18 mouse cellular contexts compared by ENCODE assay signal in genomic region chr12:36913364-36913763, GRCm38 (mm10).
DNase-seq lines count a peak whose midpoint lies in the region; ATAC-seq and TF ChIP-seq lines count a peak whose summit lies in the region.
"Had no signal": no experiment of that assay in that cellular context is flagged by ENCODE, and none has a peak within 500 bp of the region (broad histone marks: within the 10 kb centered on the region; RNA-seq: fewer than 3 reads in every experiment).

No protein-coding gene starts in this region.

- peaks cover 2% of the 10 kb centered on the region; the same call in 1 of the 2 replicates for H3K4me1 ChIP-seq in limb, embryonic 14.5 days (ENCODE audit: control insufficient read depth, insufficient read depth, low read length)
- peaks cover 8% of the 10 kb centered on the region; the same call in 1 of the 2 replicates for H3K4me1 ChIP-seq in limb, embryonic 10.5 days
- H3K4me1 ChIP-seq in forebrain, embryonic 14.5 days (ENCODE audit: control insufficient read depth, insufficient read depth, low read length): no peaks in the 10 kb centered on the region
- H3K4me1 ChIP-seq in midbrain, embryonic 16.5 days (ENCODE audit: control insufficient read depth, insufficient read depth, low read length): peaks cover 6% of the 10 kb centered on the region
- H3K4me1 ChIP-seq: embryonic facial prominence, embryonic 15.5 days; heart, embryonic 10.5 days; liver, embryonic 13.5 days had no signal

- no peak for TF ChIP-seq POLR2A in limb, embryonic 14.5 days (IDR thresholded peaks at IDR 0.05; ENCODE audit: borderline replicate concordance, extremely low read depth, insufficient read depth, insufficient read length)

- H3K4me2 ChIP-seq in limb, embryonic 14.5 days (replicated peaks; ENCODE audit: low read depth, low read length, severe bottlenecking): no peak overlapping the region
- no peak overlapping the region for H3K4me2 ChIP-seq in forebrain, embryonic 14.5 days (ENCODE audit: low read length)
- no peak overlapping the region for H3K4me2 ChIP-seq in midbrain, embryonic 16.5 days (ENCODE audit: low read length)
- H3K4me2 ChIP-seq: embryonic facial prominence, embryonic 15.5 days; liver, embryonic 13.5 days had no signal

- no peak for ATAC-seq in limb, embryonic 14.5 days (ENCODE audit: low FRiP score, low read depth)
- peak; percentile 83; the same call in 1 of the 2 replicates for ATAC-seq in forebrain, embryonic 14.5 days
- ATAC-seq in midbrain, embryonic 16.5 days: peak; percentile 85

- H3K27me3 ChIP-seq in limb, embryonic 14.5 days (ENCODE audit: control insufficient read depth, insufficient read depth, low read length): no peaks in the 10 kb centered on the region
- no peaks in the 10 kb centered on the region for H3K27me3 ChIP-seq in limb, embryonic 10.5 days (ENCODE audit: low read depth, poor library complexity, severe bottlenecking)
- no peaks in the 10 kb centered on the region for H3K27me3 ChIP-seq in forebrain, embryonic 14.5 days (replicated peaks; ENCODE audit: control insufficient read depth, insufficient read depth, low read length)
- H3K27me3 ChIP-seq in midbrain, embryonic 16.5 days (ENCODE audit: control insufficient read depth, insufficient read depth, low read depth, low read length): no peaks in the 10 kb centered on the region
- H3K27me3 ChIP-seq: embryonic facial prominence, embryonic 15.5 days; liver, embryonic 13.5 days had no signal

- H3K36me3 ChIP-seq in limb, embryonic 14.5 days (ENCODE audit: control insufficient read depth, insufficient read depth, low read length): no peaks in the 10 kb centered on the region
- H3K36me3 ChIP-seq in limb, embryonic 10.5 days: no peaks in the 10 kb centered on the region
- no peaks in the 10 kb centered on the region for H3K36me3 ChIP-seq in forebrain, embryonic 14.5 days (ENCODE audit: control insufficient read depth, insufficient read depth, low read length)
- no peaks in the 10 kb centered on the region for H3K36me3 ChIP-seq in midbrain, embryonic 16.5 days (ENCODE audit: control insufficient read depth, insufficient read depth, low read length)
- H3K36me3 ChIP-seq: embryonic facial prominence, embryonic 15.5 days; heart, embryonic 10.5 days; liver, embryonic 13.5 days had no signal

- H3K9me3 ChIP-seq in limb, embryonic 14.5 days (ENCODE audit: control insufficient read depth, low read length): no peaks in the 10 kb centered on the region
- H3K9me3 ChIP-seq in limb, embryonic 10.5 days (replicated peaks): no peaks in the 10 kb centered on the region
- H3K9me3 ChIP-seq in forebrain, embryonic 14.5 days (replicated peaks; ENCODE audit: control insufficient read depth, low read length): no peaks in the 10 kb centered on the region
- no peaks in the 10 kb centered on the region for H3K9me3 ChIP-seq in midbrain, embryonic 16.5 days (replicated peaks; ENCODE audit: control insufficient read depth, low read length, poor library complexity, severe bottlenecking)
- H3K9me3 ChIP-seq: embryonic facial prominence, embryonic 15.5 days; heart, embryonic 10.5 days; liver, embryonic 13.5 days had no signal

- no peak overlapping the region for H3K4me3 ChIP-seq in limb, embryonic 14.5 days (replicated peaks; ENCODE audit: low read length)
- H3K4me3 ChIP-seq in limb, embryonic 10.5 days: no peak overlapping the region
- no peak overlapping the region for H3K4me3 ChIP-seq in forebrain, embryonic 14.5 days (ENCODE audit: low read depth, low read length)
- no peak overlapping the region for H3K4me3 ChIP-seq in midbrain, embryonic 16.5 days (ENCODE audit: low read depth, low read length)
- H3K4me3 ChIP-seq: embryonic facial prominence, embryonic 15.5 days; heart, embryonic 10.5 days; layer of hippocampus, adult 2 months; liver, embryonic 13.5 days had no signal

- H3K27ac ChIP-seq in limb, embryonic 14.5 days (replicated peaks; ENCODE audit: low read depth, low read length): no peak overlapping the region
- H3K27ac ChIP-seq in limb, embryonic 10.5 days: no peak overlapping the region
- no peak overlapping the region for H3K27ac ChIP-seq in forebrain, embryonic 14.5 days (ENCODE audit: low read depth, low read length)
- no peak overlapping the region for H3K27ac ChIP-seq in midbrain, embryonic 16.5 days (ENCODE audit: low read length)
- H3K27ac ChIP-seq: embryonic facial prominence, embryonic 15.5 days; heart, embryonic 10.5 days; layer of hippocampus, adult 2 months; liver, embryonic 13.5 days; macrophage had no signal

- peak; percentile 38 for DNase-seq in embryo, embryonic 10.5 days (ENCODE audit: low spot score)
- no peak for DNase-seq in embryo, embryonic 9.5 days (ENCODE audit: extremely low spot score)
- peak; percentile 76 for DNase-seq in limb, embryonic 14.5 days (ENCODE audit: low spot score)
- no peak for DNase-seq in limb, embryonic 10.5 days (ENCODE audit: low spot score)
- peak; percentile 85 for DNase-seq in forebrain, embryonic 14.5 days (ENCODE audit: low spot score)
- DNase-seq in testis, postnatal 14 days (ENCODE audit: low spot score): no peak
- no peak for DNase-seq in adrenal gland, postnatal 14 days
- DNase-seq: cerebellum, postnatal 36 days; gastrocnemius, postnatal 25 days; heart, postnatal 36 days; kidney, adult 11 months; liver, embryonic 13.5 days; right cerebral cortex, postnatal 4 days had no signal

- H3K9ac ChIP-seq in limb, embryonic 14.5 days (ENCODE audit: low read depth, low read length, severe bottlenecking): no peak overlapping the region
- H3K9ac ChIP-seq in forebrain, embryonic 14.5 days (ENCODE audit: low read length): no peak overlapping the region
- no peak overlapping the region for H3K9ac ChIP-seq in midbrain, embryonic 16.5 days (ENCODE audit: low read depth, low read length)
- H3K9ac ChIP-seq: embryonic facial prominence, embryonic 15.5 days; liver, embryonic 13.5 days had no signal

Comparison
In these comparisons a context has a peak if more than half of its experiments do, and no peak if none do; other contexts are left out.
1. DNase-seq: peak in embryo, embryonic 10.5 days (single experiment), limb, embryonic 14.5 days (single experiment) and forebrain, embryonic 14.5 days (single experiment); none in embryo, embryonic 9.5 days (single experiment), limb, embryonic 10.5 days (single experiment), testis, postnatal 14 days (single experiment) and adrenal gland, postnatal 14 days (single experiment).